Mouse (Mus musculus): ENCODE measurements around the gene Mettl22. TPM values are rescaled to one million over a fixed set of nuclear protein-coding genes. Genes with fewer than 3 reads are reported as not detected.

Gene Mettl22
- polyA plus RNA-seq (2015; fragmentation: Nextera tagmentation; extraction: Ambion mirVana), result 63.4 and 74.8 TPM in 2 replicates

DNA sequence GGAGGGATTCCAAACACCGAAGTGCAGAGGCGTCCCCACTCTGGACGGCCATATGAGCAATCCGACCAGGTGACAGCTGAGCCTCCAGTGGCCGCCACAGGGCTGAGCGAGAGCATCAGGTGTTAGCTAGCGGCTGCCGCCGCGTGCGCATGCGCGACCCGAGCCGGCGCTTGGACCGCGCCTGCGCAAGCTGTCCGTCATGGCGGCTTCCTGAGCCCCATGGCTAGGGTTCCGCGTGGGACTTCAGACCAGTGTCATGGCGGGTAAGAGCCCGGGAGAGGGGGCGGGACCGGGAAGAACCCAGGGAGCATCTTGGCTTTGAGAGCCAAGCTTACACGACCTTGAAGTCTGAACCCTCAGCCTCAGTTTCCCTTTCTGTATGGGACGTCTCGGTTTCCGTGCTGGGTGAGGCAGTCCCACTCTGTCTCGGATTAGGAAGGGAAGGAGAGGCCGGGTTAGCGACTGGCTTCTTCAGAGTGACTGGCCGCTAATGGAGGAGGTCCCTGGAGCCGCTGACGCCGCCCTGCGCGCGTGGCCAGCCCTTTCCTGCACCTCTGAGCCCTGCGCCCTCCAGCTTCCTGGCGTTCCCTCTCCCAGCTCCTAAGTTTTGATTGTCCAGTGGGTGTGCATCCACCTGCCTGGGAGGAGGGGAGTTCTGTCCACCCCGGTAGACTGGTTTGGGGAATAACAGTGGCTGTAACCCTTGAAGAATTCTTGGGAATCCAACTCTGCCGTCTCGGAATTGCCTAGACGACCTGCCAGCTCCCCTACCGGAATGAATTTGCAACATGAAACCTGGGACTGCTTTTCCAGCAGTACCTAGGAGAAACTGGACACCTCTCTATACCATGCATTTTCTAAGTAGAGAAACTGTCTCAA, at the start of gene Mettl22:
Gene Mettl22, plus strand, starts transcription at position 186 of the 879 bp plus-strand sequence.

DNA sequence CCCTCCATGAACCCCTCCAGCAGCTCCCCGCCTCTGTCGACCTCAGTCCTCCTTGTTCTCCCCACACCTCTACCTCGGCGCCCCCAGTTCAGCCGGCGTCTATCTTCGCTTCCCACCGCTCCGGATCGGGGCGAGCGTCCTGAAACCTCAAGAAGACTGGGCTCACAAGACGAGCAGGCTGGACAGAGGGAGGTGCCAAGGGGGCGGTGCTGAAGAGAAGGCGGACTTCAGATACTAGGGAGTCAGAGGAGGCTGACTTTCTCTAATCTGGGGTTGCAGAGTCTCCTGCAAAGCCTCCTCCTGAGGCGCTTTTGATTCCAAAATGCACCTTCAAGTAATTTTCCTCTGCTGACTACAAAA, 45.6 kb upstream of the Mettl22 start, which contains the start of gene Tmem114:
Gene Tmem114, minus strand, starts transcription at position 166 of the 360 bp plus-strand sequence.

DNA sequence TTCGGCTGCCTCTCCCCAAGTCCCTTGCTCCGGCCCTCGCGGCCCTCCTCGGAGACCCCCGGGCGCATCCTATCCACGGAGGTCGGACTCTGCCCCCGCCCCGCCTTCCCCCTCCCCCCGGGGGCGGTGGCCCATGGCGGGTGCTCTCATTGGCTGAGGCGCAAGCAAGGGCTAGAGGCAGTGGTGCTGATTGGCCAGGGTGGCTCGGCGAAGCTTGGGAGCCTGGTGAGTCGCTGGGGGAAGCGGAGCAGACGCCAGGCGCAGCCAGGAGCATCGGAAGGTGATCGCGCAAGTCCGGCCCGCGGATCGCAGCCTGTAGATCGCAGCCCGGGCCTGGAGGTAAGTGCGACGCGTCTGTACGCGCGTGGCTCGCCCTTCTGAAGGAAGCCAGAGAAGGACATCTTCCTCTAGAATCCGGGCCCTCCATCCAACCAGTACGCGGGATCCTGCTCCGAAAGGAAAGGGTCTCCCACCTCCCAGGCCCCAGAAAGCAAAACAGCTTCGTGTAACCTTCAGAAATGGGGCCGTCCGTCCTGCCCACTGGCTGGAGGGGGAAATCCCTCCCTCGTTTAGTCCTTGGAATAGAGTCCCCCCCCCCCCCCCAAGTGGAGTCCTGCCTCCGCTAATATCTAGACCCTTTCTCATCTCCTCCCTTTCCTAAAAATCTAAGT, 42.8 kb downstream of the Mettl22 start, which contains the start of gene Abat:
Gene Abat, plus strand, starts transcription at position 194 of the 671 bp plus-strand sequence.

Other genes starting within 250 kb of the Mettl22 start
- 3.1 and 3.7 TPM in 2 replicates for gene Tmem114, start 45.7 kb upstream of the Mettl22 start, polyA plus RNA-seq (2015; fragmentation: Nextera tagmentation; extraction: Ambion mirVana)
- gene Abat, start 42.6 kb downstream of the Mettl22 start, polyA plus RNA-seq (2015; fragmentation: Nextera tagmentation; extraction: Ambion mirVana), result 128 and 135 TPM in 2 replicates
- 30.5 and 34.6 TPM in 2 replicates for gene Pmm2, start 166.9 kb downstream of the Mettl22 start, polyA plus RNA-seq (2015; fragmentation: Nextera tagmentation; extraction: Ambion mirVana)
- 15.1 and 16.3 TPM in 2 replicates for gene Tmem186, start 166.9 kb downstream of the Mettl22 start, polyA plus RNA-seq (2015; fragmentation: Nextera tagmentation; extraction: Ambion mirVana)
- gene Carhsp1, start 201.4 kb downstream of the Mettl22 start, polyA plus RNA-seq (2015; fragmentation: Nextera tagmentation; extraction: Ambion mirVana), result 74.0 and 80.6 TPM in 2 replicates
- not detected in 2 replicates for gene Gm5767, start 210.0 kb downstream of the Mettl22 start, polyA plus RNA-seq (2015; fragmentation: Nextera tagmentation; extraction: Ambion mirVana)

All from neural tube, postnatal 0 days (tissue).